Mouse (Mus musculus) mesoderm, embryonic 11.5 days (tissue): ENCODE measurements around the gene 1700013G24Rik.

Experiments
- DNase-seq: peaks from one replicate; pipeline ENCODE4 v3.0.0-alpha.2; 2012; ENCODE audit warnings: low read depth, low spot score

1700013G24Rik gene

GRCm38 (mm10) chr4:137476065-137476760 lies 23.1 kb downstream of the 1700013G24Rik start:
- DNase-seq, result no peak

- no peak for DNase-seq
Observed at GRCm38 (mm10) chr4:137476761-137477237, 23.7 kb downstream of the 1700013G24Rik start.

GRCm38 (mm10) chr4:137477611-137478010 lies 24.5 kb downstream of the 1700013G24Rik start:
- DNase-seq, result no peak

GRCm38 (mm10) chr4:137478306-137478705 lies 25.2 kb downstream of the 1700013G24Rik start:
- DNase-seq, result no peak

- DNase-seq, result no peak
Observed at GRCm38 (mm10) chr4:137479757-137480156, 26.7 kb downstream of the 1700013G24Rik start.

- no peak for DNase-seq
Observed at GRCm38 (mm10) chr4:137480191-137480992, 27.3 kb downstream of the 1700013G24Rik start.

GRCm38 (mm10) chr4:137480993-137481340 lies 27.9 kb downstream of the 1700013G24Rik start:
- no peak for DNase-seq

- no peak for DNase-seq
Observed at GRCm38 (mm10) chr4:137481381-137482030, 28.4 kb downstream of the 1700013G24Rik start.

GRCm38 (mm10) chr4:137483871-137484270 lies 30.8 kb downstream of the 1700013G24Rik start:
- no peak for DNase-seq

GRCm38 (mm10) chr4:137484586-137484985 lies 31.5 kb downstream of the 1700013G24Rik start:
- DNase-seq, result no peak

- no peak for DNase-seq
Observed at GRCm38 (mm10) chr4:137485258-137485960, 32.3 kb downstream of the 1700013G24Rik start.

- DNase-seq, result no peak
Observed at GRCm38 (mm10) chr4:137486081-137487014, 33.3 kb downstream of the 1700013G24Rik start.

GRCm38 (mm10) chr4:137487286-137488000 lies 34.4 kb downstream of the 1700013G24Rik start:
- no peak for DNase-seq

GRCm38 (mm10) chr4:137488038-137488437 lies 35.0 kb downstream of the 1700013G24Rik start:
- no peak for DNase-seq

GRCm38 (mm10) chr4:137488571-137489303 lies 35.7 kb downstream of the 1700013G24Rik start:
- DNase-seq, result no peak

GRCm38 (mm10) chr4:137489996-137490395 lies 36.9 kb downstream of the 1700013G24Rik start:
- no peak for DNase-seq

- DNase-seq, result no peak
Observed at GRCm38 (mm10) chr4:137492563-137492962, 39.5 kb downstream of the 1700013G24Rik start.

- no peak for DNase-seq
Observed at GRCm38 (mm10) chr4:137493187-137493586, 40.1 kb downstream of the 1700013G24Rik start.
